Mouse (Mus musculus): ENCODE measurements around the gene Slc10a1. TPM values are rescaled to one million over a fixed set of nuclear protein-coding genes. Genes with fewer than 3 reads are reported as not detected.

Gene Slc10a1
- total and polyA plus RNA-seq, 3 experiments: 0.12 to 0.18 TPM; not detected in 1

GRCm38 (mm10) chr12:80995326-80995725 lies 26.8 kb upstream of the Slc10a1 start:
- peak; percentile 57 for DNase-seq (ENCODE audit: low read depth, low spot score)
- TF ChIP-seq UBTF (IDR thresholded peaks at IDR 0.05; ENCODE audit: borderline replicate concordance, insufficient read depth, low read depth, low read length) (no peak), TAL1 (IDR thresholded peaks at IDR 0.05; ENCODE audit: low read length) (no peak), NELFE (IDR thresholded peaks at IDR 0.05; ENCODE audit: low read depth, low read length) (no peak), MAX (IDR thresholded peaks at IDR 0.05; ENCODE audit: low read length) (no peak), CTCF (IDR thresholded peaks at IDR 0.05 in 2 of 3, conservative IDR thresholded peaks at IDR 0.05 in 1 of 3; ENCODE audit: control insufficient read depth in 1 of 3, insufficient read depth in 1 of 3, low read depth in 2 of 3, low read length in 3 of 3, poor library complexity in 1 of 3, severe bottlenecking in 1 of 3) (no peak), HCFC1 (IDR thresholded peaks at IDR 0.05; ENCODE audit: low read depth, low read length) (no peak), RAD21 (IDR thresholded peaks at IDR 0.05; ENCODE audit: low read depth, low read length) (no peak), ETS1 (IDR thresholded peaks at IDR 0.05; ENCODE audit: low read depth, low read length) (no peak), EP300 (IDR thresholded peaks at IDR 0.05; ENCODE audit: low read depth in 1 of 2, low read length in 2 of 2) (no peak; a peak in 1 of 4 replicates), CHD1 (IDR thresholded peaks at IDR 0.05; ENCODE audit: low read depth, low read length) (no peak), GATA1 (IDR thresholded peaks at IDR 0.05; ENCODE audit: low read depth, low read length) (no peak), SIN3A (IDR thresholded peaks at IDR 0.05; ENCODE audit: low read length) (no peak), BHLHE40 (IDR thresholded peaks at IDR 0.05; ENCODE audit: borderline replicate concordance, low read depth, low read length) (no peak), ZNF384 (IDR thresholded peaks at IDR 0.05; ENCODE audit: low read depth, low read length) (no peak), MYC (IDR thresholded peaks at IDR 0.05; ENCODE audit: low read depth, low read length) (no peak), NRF1 (IDR thresholded peaks at IDR 0.05; ENCODE audit: insufficient read depth, low read depth, low read length, poor library complexity, severe bottlenecking) (no peak), ELF1 (IDR thresholded peaks at IDR 0.05; ENCODE audit: low read depth, low read length) (no peak), TBP (IDR thresholded peaks at IDR 0.05; ENCODE audit: low read depth, low read length) (no peak), ZKSCAN1 (IDR thresholded peaks at IDR 0.05; ENCODE audit: low read depth, low read length) (no peak)
- Histone ChIP-seq H3K27me3 (ENCODE audit: control insufficient read depth in 1 of 2, insufficient read depth in 2 of 2, low read length in 2 of 2) (peaks cover 2 to 3% of the 10 kb centered on the region in 2 experiments; a peak in 3 of 4 replicates), H3K4me3 (ENCODE audit: control insufficient read depth in 1 of 2, insufficient read depth in 1 of 2, low read depth in 2 of 2, low read length in 2 of 2) (no peak overlapping the region), H3K4me1 (ENCODE audit: control insufficient read depth in 1 of 2, insufficient read depth in 2 of 2, low read length in 2 of 2) (peaks cover 2 to 4% of the 10 kb centered on the region in 2 experiments; a peak in 2 of 4 replicates), H3K36me3 (ENCODE audit: control insufficient read depth in 1 of 2, insufficient read depth in 2 of 2, low read length in 2 of 2) (no peaks in the 10 kb centered on the region), H3K9ac (ENCODE audit: control insufficient read depth, low read depth, low read length, poor library complexity, severe bottlenecking) (no peak overlapping the region), H3K9me3 (replicated peaks; ENCODE audit: insufficient read depth, low read length) (no peaks in the 10 kb centered on the region), H3K27ac (ENCODE audit: control insufficient read depth, low read depth, low read length) (no peak overlapping the region), H3K79me2 (ENCODE audit: control insufficient read depth, insufficient read depth, low read length, poor library complexity) (no peaks in the 10 kb centered on the region)

GRCm38 (mm10) chr12:80993773-80994172 lies 25.3 kb upstream of the Slc10a1 start:
- peaks cover 2 to 6% of the 10 kb centered on the region in 2 experiments; a peak in 3 of 4 replicates for H3K27me3 ChIP-seq (ENCODE audit: control insufficient read depth in 1 of 2, insufficient read depth in 2 of 2, low read length in 2 of 2)

More at GRCm38 (mm10) chr12:80993773-80994172, 25.3 kb upstream of the Slc10a1 start:
- no peak for TF ChIP-seq E2F4 (IDR thresholded peaks at IDR 0.05; ENCODE audit: borderline replicate concordance, low read depth, low read length)
- TF ChIP-seq GATA1 (IDR thresholded peaks at IDR 0.05; ENCODE audit: low read depth, low read length): no peak
- TF ChIP-seq TBP (IDR thresholded peaks at IDR 0.05; ENCODE audit: low read depth, low read length): no peak
- no peak for TF ChIP-seq KAT2A (conservative IDR thresholded peaks at IDR 0.05; ENCODE audit: low read depth, low read length)
- TF ChIP-seq ZC3H11A (IDR thresholded peaks at IDR 0.05; ENCODE audit: low read depth, low read length): no peak
- TF ChIP-seq NRF1 (IDR thresholded peaks at IDR 0.05; ENCODE audit: insufficient read depth, low read depth, low read length, poor library complexity, severe bottlenecking): no peak
- no peak for TF ChIP-seq SIN3A (IDR thresholded peaks at IDR 0.05; ENCODE audit: low read length)
- no peak for TF ChIP-seq ELF1 (IDR thresholded peaks at IDR 0.05; ENCODE audit: low read depth, low read length)
- no peak for TF ChIP-seq TCF12 (IDR thresholded peaks at IDR 0.05; ENCODE audit: low read depth, low read length)
- TF ChIP-seq GABPA (IDR thresholded peaks at IDR 0.05; ENCODE audit: low read depth, low read length): no peak
- no peak for TF ChIP-seq HCFC1 (IDR thresholded peaks at IDR 0.05; ENCODE audit: low read depth, low read length)
- no peak for TF ChIP-seq RCOR1 (IDR thresholded peaks at IDR 0.05; ENCODE audit: low read depth, low read length)
- no peaks in the 10 kb centered on the region for H3K9me3 ChIP-seq (replicated peaks; ENCODE audit: insufficient read depth, low read length)
- no peak overlapping the region for H3K9ac ChIP-seq (ENCODE audit: control insufficient read depth, low read depth, low read length, poor library complexity, severe bottlenecking)
- H3K27ac ChIP-seq (ENCODE audit: control insufficient read depth, low read depth, low read length): no peak overlapping the region
- H3K36me3 ChIP-seq (ENCODE audit: control insufficient read depth in 1 of 2, insufficient read depth in 2 of 2, low read length in 2 of 2): no peaks in the 10 kb centered on the region
- H3K4me3 ChIP-seq (ENCODE audit: control insufficient read depth in 1 of 2, insufficient read depth in 1 of 2, low read depth in 2 of 2, low read length in 2 of 2): no peak overlapping the region
- H3K4me1 ChIP-seq (ENCODE audit: control insufficient read depth in 1 of 2, insufficient read depth in 2 of 2, low read length in 2 of 2): peaks cover 2 to 4% of the 10 kb centered on the region in 2 experiments; a peak in 2 of 4 replicates
- H3K79me2 ChIP-seq (ENCODE audit: control insufficient read depth, insufficient read depth, low read length, poor library complexity): no peaks in the 10 kb centered on the region
- no peak for DNase-seq (ENCODE audit: low read depth, low spot score)

Measured in MEL (cell line).